Mouse (Mus musculus): ENCODE measurements at regions not wholly inside any gene's neighbourhood (a gene's known extent, or its start where the extent isn't known, plus 50 kb on each side); places are given as distances from the start of the nearest gene placed in this dataset.

GRCm38 (mm10) chr5:47426040-47426439 is 556.9 kb upstream of the Slit2 start:
- no peak for TF ChIP-seq CTCF (IDR thresholded peaks at IDR 0.05; ENCODE audit: low read depth)
- TF ChIP-seq EP300 (optimal IDR thresholded peaks at IDR 0.05) = no peak
